Comparison of ENCODE assay signal across 8 mouse cellular contexts in genomic region chr17:26119766-26120710, GRCm38 (mm10). TPM values are rescaled to one million over a fixed set of nuclear protein-coding genes. Genes with fewer than 3 reads are reported as not detected.
DNase-seq lines count a peak whose midpoint lies in the region; ATAC-seq and TF ChIP-seq lines count a peak whose summit lies in the region.

No protein-coding gene starts in this region.

- peak; percentile 47 for ATAC-seq in erythroid progenitor cell, adult 5-6 weeks (replicated peaks; ENCODE audit: low FRiP score, poor library complexity, severe bottlenecking)
- ATAC-seq in kidney, embryonic 15.5 days (replicated peaks; ENCODE audit: low FRiP score), result no peak
- ATAC-seq in liver, postnatal 0 days, result peak; percentile 48; the same call in 1 of the 2 replicates
- 0 out of 2 replicates have a peak, but pooled peaks have one; percentile 11 for ATAC-seq in neural tube, embryonic 14.5 days (ENCODE audit: low read depth)

- peaks cover 22% of the 10 kb centered on the region for H3K4me1 ChIP-seq in thymus, adult 2 months (replicated peaks; ENCODE audit: control insufficient read depth, insufficient read depth, low read length)
- peaks cover 1% of the 10 kb centered on the region; the same call in 1 of the 2 replicates for H3K4me1 ChIP-seq in bone marrow, adult 2 months (ENCODE audit: control insufficient read depth, insufficient read depth, low read length)
- peaks cover 40% of the 10 kb centered on the region for H3K4me1 ChIP-seq in kidney, embryonic 15.5 days
- H3K4me1 ChIP-seq in liver, postnatal 0 days (ENCODE audit: insufficient read depth), result peaks cover 16% of the 10 kb centered on the region
- peaks cover 10% of the 10 kb centered on the region for H3K4me1 ChIP-seq in neural tube, embryonic 14.5 days (ENCODE audit: control insufficient read depth, insufficient read depth, low read length)

- TF ChIP-seq EP300 in liver, postnatal 0 days (IDR thresholded peaks at IDR 0.05; ENCODE audit: low read depth), result no peak

- no peak overlapping the region for H3K9ac ChIP-seq in kidney, embryonic 15.5 days
- no peak overlapping the region for H3K9ac ChIP-seq in liver, postnatal 0 days (replicated peaks)
- no peak overlapping the region; the same call in 1 of the 2 replicates for H3K9ac ChIP-seq in neural tube, embryonic 14.5 days (replicated peaks; ENCODE audit: low read depth, low read length)

- H3K27me3 ChIP-seq in thymus, adult 2 months (ENCODE audit: control insufficient read depth, insufficient read depth, low read length), result no peaks in the 10 kb centered on the region
- H3K27me3 ChIP-seq in kidney, embryonic 15.5 days, result peaks cover 48% of the 10 kb centered on the region
- peaks cover 3% of the 10 kb centered on the region; the same call in 1 of the 2 replicates for H3K27me3 ChIP-seq in liver, postnatal 0 days (ENCODE audit: insufficient read depth, low read length)
- no peaks in the 10 kb centered on the region for H3K27me3 ChIP-seq in neural tube, embryonic 14.5 days (ENCODE audit: control insufficient read depth, insufficient read depth, low read length)

- no peak overlapping the region for H3K27ac ChIP-seq in thymus, adult 2 months (ENCODE audit: control insufficient read depth, insufficient read depth, low read length)
- H3K27ac ChIP-seq in bone marrow, adult 2 months (ENCODE audit: control insufficient read depth, insufficient read depth, low read depth, low read length, poor library complexity), result no peak overlapping the region
- no peak overlapping the region for H3K27ac ChIP-seq in kidney, embryonic 15.5 days
- H3K27ac ChIP-seq in liver, postnatal 0 days (ENCODE audit: low read depth), result no peak overlapping the region
- H3K27ac ChIP-seq in neural tube, embryonic 14.5 days (ENCODE audit: low read depth, low read length), result no peak overlapping the region

- DNase-seq in thymus, adult 2 months, result peak; percentile 63
- DNase-seq in thymus, adult 18-20 months, result no peak
- peak; percentile 82 for DNase-seq in liver, postnatal 0 days
- DNase-seq in frontal cortex, postnatal 14 days (ENCODE audit: low spot score in 2 of 2), result no peak

- TF ChIP-seq POLR2A in thymus, adult 2 months (IDR thresholded peaks at IDR 0.05; ENCODE audit: control insufficient read depth, extremely low read depth, insufficient read depth, low read length, poor library complexity), result no peak
- TF ChIP-seq POLR2A in bone marrow, adult 2 months (IDR thresholded peaks at IDR 0.05; ENCODE audit: borderline replicate concordance, control insufficient read depth, low read depth, low read length), result no peak

- peak overlapping the region; percentile 3; the same call in 1 of the 2 replicates for H3K4me2 ChIP-seq in kidney, embryonic 15.5 days
- no peak overlapping the region for H3K4me2 ChIP-seq in liver, postnatal 0 days (ENCODE audit: low read depth, low read length)
- no peak overlapping the region for H3K4me2 ChIP-seq in neural tube, embryonic 14.5 days (ENCODE audit: low read depth, low read length)

- H3K4me3 ChIP-seq in thymus, adult 2 months (ENCODE audit: control insufficient read depth, insufficient read depth, low read length), result no peak overlapping the region
- H3K4me3 ChIP-seq in bone marrow, adult 2 months (replicated peaks; ENCODE audit: control insufficient read depth, low read depth, low read length), result no peak overlapping the region
- no peak overlapping the region for H3K4me3 ChIP-seq in kidney, embryonic 15.5 days (replicated peaks)
- H3K4me3 ChIP-seq in liver, postnatal 0 days (ENCODE audit: low read depth, low read length), result no peak overlapping the region
- no peak overlapping the region for H3K4me3 ChIP-seq in neural tube, embryonic 14.5 days (ENCODE audit: low read depth, low read length)

- 44% methylated on average over 33 of the region's 33 CpGs for WGBS in thymus, adult 2 months
- WGBS in bone marrow, adult 2 months, result 35% methylated on average over 33 of the region's 33 CpGs
- 49% methylated on average over 33 of the region's 33 CpGs for WGBS in kidney, embryonic 15.5 days
- 38% methylated on average over 33 of the region's 33 CpGs for WGBS in liver, postnatal 0 days (ENCODE audit: insufficient replicate concordance)
- 51% methylated on average over 33 of the region's 33 CpGs for WGBS in neural tube, embryonic 14.5 days

- H3K9me3 ChIP-seq in kidney, embryonic 15.5 days (replicated peaks), result no peaks in the 10 kb centered on the region
- H3K9me3 ChIP-seq in liver, postnatal 0 days (ENCODE audit: low read length), result no peaks in the 10 kb centered on the region
- H3K9me3 ChIP-seq in neural tube, embryonic 14.5 days (ENCODE audit: control insufficient read depth, low read length), result no peaks in the 10 kb centered on the region

- peak; percentile 89 for TF ChIP-seq CTCF in thymus, adult 2 months (IDR thresholded peaks at IDR 0.05; ENCODE audit: borderline replicate concordance, control insufficient read depth, extremely low read depth, insufficient read depth, low read length, poor library complexity)
- peak; percentile 95 for TF ChIP-seq CTCF in bone marrow, adult 2 months (IDR thresholded peaks at IDR 0.05; ENCODE audit: control insufficient read depth, insufficient read depth, low read length)
- peak; percentile 89 for TF ChIP-seq CTCF in liver, postnatal 0 days (IDR thresholded peaks at IDR 0.05; ENCODE audit: low read depth)

- no peaks in the 10 kb centered on the region for H3K36me3 ChIP-seq in thymus, adult 2 months (ENCODE audit: control insufficient read depth, insufficient read depth, low read length)
- peaks cover under 1% of the 10 kb centered on the region for H3K36me3 ChIP-seq in kidney, embryonic 15.5 days
- no peaks in the 10 kb centered on the region for H3K36me3 ChIP-seq in liver, postnatal 0 days (replicated peaks; ENCODE audit: insufficient read depth, low read length)
- H3K36me3 ChIP-seq in neural tube, embryonic 14.5 days (ENCODE audit: control insufficient read depth, insufficient read depth, low read length), result no peaks in the 10 kb centered on the region

RNA-seq across cellular contexts. Expression of gene Mrpl28, which starts 3.3 kb away (rescaled TPM):
- polyA plus RNA-seq in thymus, adult 2 months (2012; rRNA removed), result 80.0 and 82.6 TPM in 2 replicates
- 60.2 and 70.6 TPM in 2 replicates for polyA plus RNA-seq in bone marrow, adult 2 months (2011; ENCODE audit: insufficient read depth, insufficient read length, low replicate concordance, missing spikeins)
- 32.3 and 39.3 TPM in 2 replicates for total RNA-seq in erythroid progenitor cell, adult 5-6 weeks (2015; ENCODE audit: low replicate concordance)
- total RNA-seq in erythroid progenitor cell, adult 5-6 weeks (2017; ENCODE audit: low replicate concordance), result 27.6 and 30.9 TPM in 2 replicates
- polyA plus RNA-seq in kidney, embryonic 15.5 days (2015; fragmentation: Nextera tagmentation; extraction: Ambion mirVana), result 207 and 218 TPM in 2 replicates
- polyA plus RNA-seq in liver, postnatal 0 days (2015; fragmentation: Nextera tagmentation; extraction: Ambion mirVana), result 81.9 and 85.9 TPM in 2 replicates
- 177 and 192 TPM in 2 replicates for polyA plus RNA-seq in neural tube, embryonic 14.5 days (2014; fragmentation: Nextera tagmentation; extraction: Ambion mirVana)

RNA-seq across cellular contexts. Expression of gene Tmem8, which starts 6.9 kb away (rescaled TPM):
- polyA plus RNA-seq in thymus, adult 2 months (2012; rRNA removed), result 38.2 and 43.2 TPM in 2 replicates
- polyA plus RNA-seq in bone marrow, adult 2 months (2011; ENCODE audit: insufficient read depth, insufficient read length, low replicate concordance, missing spikeins), result 24.1 and 27.3 TPM in 2 replicates
- total RNA-seq in erythroid progenitor cell, adult 5-6 weeks (2015; ENCODE audit: low replicate concordance), result 13.0 and 13.8 TPM in 2 replicates
- 6.7 and 8.9 TPM in 2 replicates for total RNA-seq in erythroid progenitor cell, adult 5-6 weeks (2017; ENCODE audit: low replicate concordance)
- 3.8 and 5.1 TPM in 2 replicates for polyA plus RNA-seq in kidney, embryonic 15.5 days (2015; fragmentation: Nextera tagmentation; extraction: Ambion mirVana)
- 2.5 and 2.6 TPM in 2 replicates for polyA plus RNA-seq in liver, postnatal 0 days (2015; fragmentation: Nextera tagmentation; extraction: Ambion mirVana)
- 2.8 and 3.1 TPM in 2 replicates for polyA plus RNA-seq in neural tube, embryonic 14.5 days (2014; fragmentation: Nextera tagmentation; extraction: Ambion mirVana)

RNA-seq across cellular contexts. Expression of gene Axin1, which starts 18.4 kb away (rescaled TPM):
- 38.0 and 40.1 TPM in 2 replicates for polyA plus RNA-seq in thymus, adult 2 months (2012; rRNA removed)
- polyA plus RNA-seq in bone marrow, adult 2 months (2011; ENCODE audit: insufficient read depth, insufficient read length, low replicate concordance, missing spikeins), result 21.7 and 23.1 TPM in 2 replicates
- 12.2 and 35.3 TPM in 2 replicates for total RNA-seq in erythroid progenitor cell, adult 5-6 weeks (2015; ENCODE audit: low replicate concordance)
- 44.4 and 84.3 TPM in 2 replicates for total RNA-seq in erythroid progenitor cell, adult 5-6 weeks (2017; ENCODE audit: low replicate concordance)
- 8.0 and 9.4 TPM in 2 replicates for polyA plus RNA-seq in kidney, embryonic 15.5 days (2015; fragmentation: Nextera tagmentation; extraction: Ambion mirVana)
- 4.7 TPM in 2 replicates for polyA plus RNA-seq in liver, postnatal 0 days (2015; fragmentation: Nextera tagmentation; extraction: Ambion mirVana)
- 7.1 and 7.7 TPM in 2 replicates for polyA plus RNA-seq in neural tube, embryonic 14.5 days (2014; fragmentation: Nextera tagmentation; extraction: Ambion mirVana)

RNA-seq across cellular contexts. Expression of gene Nme4, which starts 24.6 kb away (rescaled TPM):
- polyA plus RNA-seq in thymus, adult 2 months (2012; rRNA removed), result 30.9 and 33.1 TPM in 2 replicates
- 9.0 and 20.4 TPM in 2 replicates for polyA plus RNA-seq in bone marrow, adult 2 months (2011; ENCODE audit: insufficient read depth, insufficient read length, low replicate concordance, missing spikeins)
- 3.6 and 5.9 TPM in 2 replicates for total RNA-seq in erythroid progenitor cell, adult 5-6 weeks (2015; ENCODE audit: low replicate concordance)
- 3.4 TPM in 1 of 2 replicates, not detected in the other for total RNA-seq in erythroid progenitor cell, adult 5-6 weeks (2017; ENCODE audit: low replicate concordance)
- 101 and 103 TPM in 2 replicates for polyA plus RNA-seq in kidney, embryonic 15.5 days (2015; fragmentation: Nextera tagmentation; extraction: Ambion mirVana)
- polyA plus RNA-seq in liver, postnatal 0 days (2015; fragmentation: Nextera tagmentation; extraction: Ambion mirVana), result 13.9 and 17.7 TPM in 2 replicates
- 10.8 and 16.3 TPM in 2 replicates for polyA plus RNA-seq in neural tube, embryonic 14.5 days (2014; fragmentation: Nextera tagmentation; extraction: Ambion mirVana)

RNA-seq across cellular contexts. Expression of gene Decr2, which starts 29.9 kb away (rescaled TPM):
- polyA plus RNA-seq in thymus, adult 2 months (2012; rRNA removed), result 10.0 and 11.5 TPM in 2 replicates
- polyA plus RNA-seq in bone marrow, adult 2 months (2011; ENCODE audit: insufficient read depth, insufficient read length, low replicate concordance, missing spikeins), result 3.5 and 5.6 TPM in 2 replicates
- total RNA-seq in erythroid progenitor cell, adult 5-6 weeks (2015; ENCODE audit: low replicate concordance), result 1.8 TPM in 1 of 2 replicates, not detected in the other
- 1.4 TPM in 1 of 2 replicates, not detected in the other for total RNA-seq in erythroid progenitor cell, adult 5-6 weeks (2017; ENCODE audit: low replicate concordance)
- polyA plus RNA-seq in kidney, embryonic 15.5 days (2015; fragmentation: Nextera tagmentation; extraction: Ambion mirVana), result 42.9 and 45.7 TPM in 2 replicates
- polyA plus RNA-seq in liver, postnatal 0 days (2015; fragmentation: Nextera tagmentation; extraction: Ambion mirVana), result 142 and 151 TPM in 2 replicates
- 28.4 and 33.4 TPM in 2 replicates for polyA plus RNA-seq in neural tube, embryonic 14.5 days (2014; fragmentation: Nextera tagmentation; extraction: Ambion mirVana)

Comparison
In these comparisons a context has a peak if more than half of its experiments do, and no peak if none do; other contexts are left out.
1. DNase-seq: peak in thymus, adult 2 months (single experiment) and liver, postnatal 0 days (single experiment); none in thymus, adult 18-20 months (0 of 2) and frontal cortex, postnatal 14 days (0 of 2).
2. Peak in every context shown above with its lines, with median percentiles within 50 percentile points of each other: CTCF ChIP-seq.